Mouse (Mus musculus) neural tube, embryonic 15.5 days (tissue): ENCODE results near the gene Cdhr1. TPM values are rescaled to one million over a fixed set of nuclear protein-coding genes. Genes with fewer than 3 reads are reported as not detected.
A peak's percentile ranks its signal among the peaks of the same experiment; 100 is the strongest.

Experiments
- ATAC-seq: fragments of 200-750 bp; cut with Nextera tagmentation; 2 replicates; pipeline ENCODE4 v1.8.0; 2017; ENCODE audit warnings: mild to moderate bottlenecking, moderate TSS enrichment, moderate library complexity; ENCODE audit not compliant: low FRiP score
- H3K27ac ChIP-seq: fragments of 300-500 bp; sonication (generic); replicated peaks from 2 replicates; pipeline ENCODE4 v1.5.1; 2015; ENCODE audit warnings: mild to moderate bottlenecking, inconsistent platforms
- H3K27me3 ChIP-seq: fragments of 300-500 bp; sonication (generic); replicated peaks from 2 replicates; pipeline ENCODE4 v1.6.1; 2015; ENCODE audit warnings: inconsistent platforms
- H3K36me3 ChIP-seq: fragments of 300-500 bp; sonication (generic); 2 replicates; pipeline ENCODE4 v1.6.1; 2015; ENCODE audit warnings: inconsistent platforms
- H3K4me1 ChIP-seq: fragments of 300-500 bp; sonication (generic); 2 replicates; pipeline ENCODE4 v1.6.1; 2015; ENCODE audit warnings: inconsistent platforms
- H3K4me2 ChIP-seq: fragments of 300-500 bp; sonication (generic); 2 replicates; pipeline ENCODE4 v1.6.1; 2015; ENCODE audit warnings: inconsistent platforms, mild to moderate bottlenecking, moderate library complexity
- H3K4me3 ChIP-seq: fragments of 300-500 bp; sonication (generic); replicated peaks from 2 replicates; pipeline ENCODE4 v1.5.1; 2015; ENCODE audit warnings: mild to moderate bottlenecking, inconsistent platforms
- H3K9ac ChIP-seq: fragments of 300-500 bp; sonication (generic); replicated peaks from 2 replicates; pipeline ENCODE4 v1.6.1; 2015; ENCODE audit warnings: mild to moderate bottlenecking, inconsistent platforms
- H3K9me3 ChIP-seq: fragments of 300-500 bp; sonication (generic); replicated peaks from 2 replicates; pipeline ENCODE4 v1.6.1; 2016; ENCODE audit warnings: inconsistent platforms
- WGBS: fragments of 180-500 bp; shearing (Covaris S2); methylation state at CpG from one replicate; pipeline ENCODE4 v1.1.7; 2015; ENCODE audit warnings: mixed read lengths; 5-methylcytosine and 5-hydroxymethylcytosine counted together
- polyA plus RNA-seq: library from polyadenylated mRNA; unstranded; fragments of >200 nt; fragmentation: Nextera tagmentation; extraction: Ambion mirVana; gene quantifications from 2 replicates; pipeline ENCODE4 v1.2.1, GENCODE M21; 2015

The Cdhr1 gene
- polyA plus RNA-seq, 1 experiment from 2014 or later, result 3.1 TPM

GRCm38 (mm10) chr14:37067629-37068028, 30.5 kb downstream of the Cdhr1 start, which contains the start of gene Lrit2:
TSS of gene Lrit2 (plus strand) at chr14:37067929.
- H3K36me3 ChIP-seq, result no peaks in the 10 kb centered on the region
- ATAC-seq, result no peak
- H3K4me3 ChIP-seq, result no peak within 1 kb of the TSS
- no peak within 1 kb of the TSS for H3K27ac ChIP-seq
- no peak within 1 kb of the TSS for H3K9ac ChIP-seq
- H3K4me2 ChIP-seq, result no peak within 1 kb of the TSS
- H3K4me1 ChIP-seq, result no peaks in the 10 kb centered on the region
- WGBS, result 75% methylated on average over 5 of the region's 5 CpGs
- H3K9me3 ChIP-seq, result no peaks in the 10 kb centered on the region
- no peaks in the 10 kb centered on the region for H3K27me3 ChIP-seq

- WGBS, result 75% methylated on average over 2 of the region's 2 CpGs
- H3K9me3 ChIP-seq, result no peaks in the 10 kb centered on the region
- H3K4me1 ChIP-seq, result no peaks in the 10 kb centered on the region
- H3K27me3 ChIP-seq, result no peaks in the 10 kb centered on the region
- H3K4me2 ChIP-seq, result no peak overlapping the region
- H3K27ac ChIP-seq, result no peak overlapping the region
- H3K4me3 ChIP-seq, result no peak overlapping the region
- no peaks in the 10 kb centered on the region for H3K36me3 ChIP-seq
- no peak for ATAC-seq
- H3K9ac ChIP-seq, result no peak overlapping the region
Observed at GRCm38 (mm10) chr14:37066636-37067035, 31.5 kb downstream of the Cdhr1 start.

- Histone ChIP-seq H3K27me3 (no peaks in the 10 kb centered on the region), H3K9ac (no peak overlapping the region), H3K27ac (no peak overlapping the region), H3K4me1 (no peaks in the 10 kb centered on the region), H3K36me3 (no peaks in the 10 kb centered on the region), H3K4me3 (no peak overlapping the region), H3K4me2 (no peak overlapping the region), H3K9me3 (no peaks in the 10 kb centered on the region)
- ATAC-seq, result no peak
- whole genome bisulfite sequencing, result 50% methylated on average over 2 of the region's 2 CpGs
Observed at GRCm38 (mm10) chr14:37064849-37065248, 33.3 kb downstream of the Cdhr1 start.

GRCm38 (mm10) chr14:37048914-37049410, 49.2 kb downstream of the Cdhr1 start, which contains the start of gene Rgr:
TSS of gene Rgr (minus strand) at chr14:37048964.
- H3K9ac ChIP-seq, result no peak within 1 kb of the TSS
- H3K36me3 ChIP-seq, result no peaks in the 10 kb centered on the region
- no peaks in the 10 kb centered on the region for H3K27me3 ChIP-seq
- no peak within 1 kb of the TSS for H3K4me3 ChIP-seq
- no peak within 1 kb of the TSS for H3K27ac ChIP-seq
- H3K4me1 ChIP-seq, result no peaks in the 10 kb centered on the region
- no peak within 1 kb of the TSS for H3K4me2 ChIP-seq
- H3K9me3 ChIP-seq, result no peaks in the 10 kb centered on the region
- WGBS, result 52% methylated on average over 1 of the region's 1 CpGs
- ATAC-seq, result no peak

- no peaks in the 10 kb centered on the region for H3K36me3 ChIP-seq
- H3K9ac ChIP-seq, result no peak overlapping the region
- 43% methylated on average over 5 of the region's 5 CpGs for WGBS
- H3K27ac ChIP-seq, result no peak overlapping the region
- no peak for ATAC-seq
- peaks cover 5% of the 10 kb centered on the region; the same call in 1 of the 2 replicates for H3K4me1 ChIP-seq
- no peaks in the 10 kb centered on the region for H3K27me3 ChIP-seq
- H3K9me3 ChIP-seq, result no peaks in the 10 kb centered on the region
- H3K4me2 ChIP-seq, result no peak overlapping the region
- H3K4me3 ChIP-seq, result no peak overlapping the region
Observed at GRCm38 (mm10) chr14:37034432-37034831, 63.7 kb downstream of the Cdhr1 start.

GRCm38 (mm10) chr14:37033241-37033640, 64.9 kb downstream of the Cdhr1 start:
- WGBS, result 19% methylated on average over 7 of the region's 7 CpGs
- no peaks in the 10 kb centered on the region for H3K27me3 ChIP-seq
- H3K36me3 ChIP-seq, result no peaks in the 10 kb centered on the region
- peaks cover 5% of the 10 kb centered on the region; the same call in 1 of the 2 replicates for H3K4me1 ChIP-seq
- ATAC-seq, result peak; percentile 75
- H3K4me2 ChIP-seq, result no peak overlapping the region
- no peak overlapping the region for H3K4me3 ChIP-seq
- no peak overlapping the region for H3K9ac ChIP-seq
- no peaks in the 10 kb centered on the region for H3K9me3 ChIP-seq
- H3K27ac ChIP-seq, result no peak overlapping the region

- WGBS, result 57% methylated on average over 11 of the region's 11 CpGs
- Histone ChIP-seq H3K27me3 (no peaks in the 10 kb centered on the region), H3K9me3 (no peaks in the 10 kb centered on the region), H3K4me3 (no peak overlapping the region), H3K4me2 (no peak overlapping the region), H3K9ac (no peak overlapping the region), H3K4me1 (peaks cover 5% of the 10 kb centered on the region; the same call in 1 of the 2 replicates), H3K36me3 (no peaks in the 10 kb centered on the region), H3K27ac (no peak overlapping the region)
- no peak; the same call in 1 of the 2 replicates for ATAC-seq
Observed at GRCm38 (mm10) chr14:37032481-37033104, 65.6 kb downstream of the Cdhr1 start.

- H3K4me2 ChIP-seq, result no peak overlapping the region
- ATAC-seq, result no peak
- H3K9me3 ChIP-seq, result no peaks in the 10 kb centered on the region
- H3K27me3 ChIP-seq, result no peaks in the 10 kb centered on the region
- H3K36me3 ChIP-seq, result no peaks in the 10 kb centered on the region
- H3K4me3 ChIP-seq, result no peak overlapping the region
- H3K9ac ChIP-seq, result no peak overlapping the region
- peaks cover 5% of the 10 kb centered on the region; the same call in 1 of the 2 replicates for H3K4me1 ChIP-seq
- 86% methylated on average over 3 of the region's 3 CpGs for WGBS
- H3K27ac ChIP-seq, result no peak overlapping the region
Observed at GRCm38 (mm10) chr14:37028555-37028954, 69.6 kb downstream of the Cdhr1 start.

GRCm38 (mm10) chr14:37027951-37028350, 70.2 kb downstream of the Cdhr1 start:
- Histone ChIP-seq H3K9ac (no peak overlapping the region), H3K4me2 (no peak overlapping the region), H3K9me3 (no peaks in the 10 kb centered on the region), H3K27me3 (no peaks in the 10 kb centered on the region), H3K27ac (no peak overlapping the region), H3K4me3 (no peak overlapping the region), H3K36me3 (no peaks in the 10 kb centered on the region), H3K4me1 (peaks cover 3% of the 10 kb centered on the region; the same call in 1 of the 2 replicates)
- 98% methylated on average over 3 of the region's 3 CpGs for WGBS
- ATAC-seq, result no peak

Other genes starting within 250 kb of the Cdhr1 start
- gene Ccser2, start 129.6 kb downstream of the Cdhr1 start, polyA plus RNA-seq, result 89.7 and 97.4 TPM in 2 replicates
- not detected in 2 replicates for gene Rgr, start 49.4 kb downstream of the Cdhr1 start, polyA plus RNA-seq
- not detected in 2 replicates for gene Lrit1, start 43.5 kb downstream of the Cdhr1 start, polyA plus RNA-seq
- not detected in 2 replicates for gene Lrit2, start 30.4 kb downstream of the Cdhr1 start, polyA plus RNA-seq
- gene 2610528A11Rik, start 15.7 kb upstream of the Cdhr1 start, polyA plus RNA-seq, result 0.91 and 11.1 TPM in 2 replicates
- gene Ghitm, start 36.9 kb upstream of the Cdhr1 start, polyA plus RNA-seq, result 225 and 241 TPM in 2 replicates